Mouse (Mus musculus) heart, embryonic 14.5 days (tissue): ENCODE measurements around the gene Ubald1. TPM values are rescaled to one million over a fixed set of nuclear protein-coding genes. Genes with fewer than 3 reads are reported as not detected.

Experiments
- ATAC-seq: fragments of 200-750 bp; cut with Nextera tagmentation; 2 replicates; pipeline ENCODE4 v1.8.0; 2017; ENCODE audit warnings: low read depth, moderate TSS enrichment; ENCODE audit not compliant: insufficient number of reproducible peaks, insufficient read depth, low FRiP score
- H3K27ac ChIP-seq, 2 experiments: fragments of 200-500 bp in 1 of 2; fragments of 300-500 bp in 1 of 2; sonication (generic) in 1 of 2; replicated peaks in 1 of 2; 2 replicates each; pipeline ENCODE4 v1.5.1; 2012 to 2014; ENCODE audit warnings: low read depth in 2 of 2, low read length in 2 of 2, control low read depth in 1 of 2, mild to moderate bottlenecking in 1 of 2, mixed read lengths in 1 of 2; ENCODE audit not compliant: control insufficient read depth in 1 of 2, insufficient read depth in 1 of 2
- H3K27me3 ChIP-seq: fragments of 300-500 bp; sonication (generic); 2 replicates; pipeline ENCODE4 v1.6.1; 2014; ENCODE audit warnings: mild to moderate bottlenecking, low read length, control low read depth; ENCODE audit not compliant: control insufficient read depth, insufficient read depth
- H3K36me3 ChIP-seq: fragments of 300-500 bp; sonication (generic); 2 replicates; pipeline ENCODE4 v1.6.1; 2014; ENCODE audit warnings: mild to moderate bottlenecking, control low read depth, low read length, mixed read lengths; ENCODE audit not compliant: control insufficient read depth, insufficient read depth
- H3K4me1 ChIP-seq, 2 experiments: fragments of 200-500 bp in 1 of 2; fragments of 300-500 bp in 1 of 2; sonication (generic) in 1 of 2; 2 replicates each; pipeline ENCODE4 v1.6.1; 2012 to 2014; ENCODE audit warnings: low read length in 2 of 2, control low read depth in 1 of 2, mixed read lengths in 1 of 2; ENCODE audit not compliant: control insufficient read depth in 2 of 2, insufficient read depth in 2 of 2
- H3K4me2 ChIP-seq: fragments of 300-500 bp; sonication (generic); 2 replicates; pipeline ENCODE4 v1.6.1; 2014; ENCODE audit warnings: mild to moderate bottlenecking, low read length
- H3K4me3 ChIP-seq, 2 experiments: fragments of 200-500 bp in 1 of 2; fragments of 300-500 bp in 1 of 2; sonication (generic) in 1 of 2; 2 replicates each; pipeline ENCODE4 v1.5.1; 2012 to 2014; ENCODE audit warnings: low read length in 2 of 2, mild to moderate bottlenecking in 2 of 2, control low read depth in 1 of 2, low read depth in 1 of 2, moderate library complexity in 1 of 2; ENCODE audit not compliant: control insufficient read depth in 1 of 2, insufficient read depth in 1 of 2
- H3K9ac ChIP-seq: fragments of 300-500 bp; sonication (generic); 2 replicates; pipeline ENCODE4 v1.6.1; 2014; ENCODE audit warnings: mild to moderate bottlenecking, low read length
- H3K9me3 ChIP-seq: fragments of 300-500 bp; sonication (generic); 2 replicates; pipeline ENCODE4 v1.6.1; 2016; ENCODE audit warnings: low read length, control low read depth; ENCODE audit not compliant: control insufficient read depth
- WGBS: fragments of 180-500 bp; shearing (Covaris S2); extraction: QIAGEN DNeasy Blood & Tissue Kit; methylation state at CpG from one replicate; pipeline ENCODE4 v1.1.7; 2014; 5-methylcytosine and 5-hydroxymethylcytosine counted together
- polyA plus RNA-seq: library from polyadenylated mRNA; unstranded; fragments of >200 nt; fragmentation: Nextera tagmentation; extraction: Ambion mirVana; gene quantifications from 2 replicates; pipeline ENCODE4 v1.2.1, GENCODE M21; 2014

Gene Ubald1
- polyA plus RNA-seq, 1 experiment from 2014 or later = 25.3 TPM

DNA sequence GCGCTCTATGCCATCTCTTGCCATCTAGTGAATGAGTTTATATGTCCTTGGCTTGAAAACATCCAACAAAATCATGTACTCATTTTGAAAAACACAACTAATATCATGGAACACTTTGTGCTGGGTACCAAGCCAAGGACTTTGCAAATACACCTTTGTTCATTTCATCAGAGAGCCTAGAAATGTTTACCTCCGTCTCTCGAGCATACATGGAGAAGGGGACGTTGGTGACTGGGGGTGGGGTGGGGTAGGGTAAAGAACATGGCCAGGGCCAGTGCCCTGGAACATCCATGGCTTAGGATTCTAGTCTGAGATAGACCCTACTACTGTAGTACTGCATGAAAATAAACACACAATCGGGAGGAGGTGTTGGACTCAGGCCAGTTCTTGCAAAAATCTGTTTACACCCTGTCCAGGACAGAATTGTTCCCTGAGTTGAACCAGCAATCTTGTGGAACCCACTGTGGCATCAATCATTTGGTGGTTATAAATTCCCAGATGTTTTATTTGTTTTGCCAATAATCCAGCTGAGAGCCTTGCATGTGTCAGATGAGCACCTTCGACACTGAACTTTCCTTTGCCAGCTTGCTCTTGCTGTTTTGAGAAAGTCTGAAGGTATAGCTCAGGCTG, 50.7 kb downstream of the Ubald1 start:
- H3K4me2 ChIP-seq = no peak overlapping the region
- no peaks in the 10 kb centered on the region for H3K4me1 ChIP-seq
- no peaks in the 10 kb centered on the region for H3K36me3 ChIP-seq
- H3K27me3 ChIP-seq = no peaks in the 10 kb centered on the region
- no peak for ATAC-seq
- H3K27ac ChIP-seq = no peak overlapping the region
- no peak overlapping the region for H3K4me3 ChIP-seq
- WGBS = 76% methylated on average over 6 of the region's 6 CpGs
- no peak overlapping the region for H3K9ac ChIP-seq
- no peaks in the 10 kb centered on the region for H3K9me3 ChIP-seq

DNA sequence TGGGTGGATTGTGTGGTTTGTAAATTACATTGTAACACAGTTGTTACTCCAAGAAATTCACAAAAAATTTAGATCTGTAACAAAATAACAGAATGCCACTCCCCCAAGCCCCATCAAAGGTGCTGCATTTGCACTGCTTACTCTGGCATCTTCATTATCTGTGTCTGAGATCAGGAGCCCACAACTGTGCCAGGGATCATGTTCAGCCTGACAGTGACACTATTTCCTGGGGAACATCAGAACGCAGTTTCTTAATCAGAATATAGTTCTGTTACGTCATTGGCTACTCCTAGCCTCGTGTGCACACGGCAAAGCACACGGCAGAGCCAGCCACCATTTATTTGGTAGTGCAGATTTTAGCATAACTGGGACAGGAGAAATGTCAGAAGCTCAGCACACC, 52.5 kb downstream of the Ubald1 start:
- WGBS = 91% methylated on average over 5 of the region's 5 CpGs
- no peak overlapping the region for H3K4me3 ChIP-seq
- H3K27me3 ChIP-seq = no peaks in the 10 kb centered on the region
- no peaks in the 10 kb centered on the region for H3K36me3 ChIP-seq
- no peaks in the 10 kb centered on the region for H3K4me1 ChIP-seq
- ATAC-seq = no peak
- H3K9ac ChIP-seq = no peak overlapping the region
- no peak overlapping the region for H3K27ac ChIP-seq
- H3K9me3 ChIP-seq = no peaks in the 10 kb centered on the region
- no peak overlapping the region for H3K4me2 ChIP-seq

Other genes with a start within 250 kb of the Ubald1 start
- 11.9 and 12.8 TPM in 2 replicates for gene Vasn, start 240.4 kb downstream of the Ubald1 start, polyA plus RNA-seq
- gene Dnaja3, start 240.3 kb downstream of the Ubald1 start, polyA plus RNA-seq = 68.9 and 70.3 TPM in 2 replicates
- 11.9 TPM in 2 replicates for gene Coro7, start 200.5 kb downstream of the Ubald1 start, polyA plus RNA-seq
- gene Nmral1, start 161.0 kb downstream of the Ubald1 start, polyA plus RNA-seq = 28.4 and 36.1 TPM in 2 replicates
- 87.1 and 103 TPM in 2 replicates for gene Hmox2, start 154.0 kb downstream of the Ubald1 start, polyA plus RNA-seq
- gene Cdip1, start 90.0 kb downstream of the Ubald1 start, polyA plus RNA-seq = 121 and 135 TPM in 2 replicates
- 0.28 and 0.58 TPM in 2 replicates for gene 4930562C15Rik, start 44.9 kb downstream of the Ubald1 start, polyA plus RNA-seq
- gene Mgrn1, start 5.9 kb upstream of the Ubald1 start, polyA plus RNA-seq = 115 and 120 TPM in 2 replicates
- gene Nudt16l1, start 58.4 kb upstream of the Ubald1 start, polyA plus RNA-seq = 126 and 128 TPM in 2 replicates
- gene Anks3, start 83.9 kb upstream of the Ubald1 start, polyA plus RNA-seq = 26.6 and 32.3 TPM in 2 replicates
- not detected in 2 replicates for gene Sept12, start 117.5 kb upstream of the Ubald1 start, polyA plus RNA-seq
- 3.3 and 4.2 TPM in 2 replicates for gene Smim22, start 127.0 kb upstream of the Ubald1 start, polyA plus RNA-seq
- gene Rogdi, start 133.2 kb upstream of the Ubald1 start, polyA plus RNA-seq = 58.9 and 59.6 TPM in 2 replicates
- gene Glyr1, start 169.5 kb upstream of the Ubald1 start, polyA plus RNA-seq = 59.7 and 68.3 TPM in 2 replicates
- 17.1 and 17.4 TPM in 2 replicates for gene Ubn1, start 169.7 kb upstream of the Ubald1 start, polyA plus RNA-seq